Mouse (Mus musculus): ENCODE measurements around the gene Srsf3. TPM values are rescaled to one million over a fixed set of nuclear protein-coding genes. Genes with fewer than 3 reads are reported as not detected.
"Not testable (repeated sequence)": the region's sequence is repeated elsewhere in the genome, so short reads cannot be mapped to it uniquely, and the experiment has no call there.

The Srsf3 gene
- polyA plus RNA-seq, 1 experiment from 2014 or later = 518 TPM

DNA sequence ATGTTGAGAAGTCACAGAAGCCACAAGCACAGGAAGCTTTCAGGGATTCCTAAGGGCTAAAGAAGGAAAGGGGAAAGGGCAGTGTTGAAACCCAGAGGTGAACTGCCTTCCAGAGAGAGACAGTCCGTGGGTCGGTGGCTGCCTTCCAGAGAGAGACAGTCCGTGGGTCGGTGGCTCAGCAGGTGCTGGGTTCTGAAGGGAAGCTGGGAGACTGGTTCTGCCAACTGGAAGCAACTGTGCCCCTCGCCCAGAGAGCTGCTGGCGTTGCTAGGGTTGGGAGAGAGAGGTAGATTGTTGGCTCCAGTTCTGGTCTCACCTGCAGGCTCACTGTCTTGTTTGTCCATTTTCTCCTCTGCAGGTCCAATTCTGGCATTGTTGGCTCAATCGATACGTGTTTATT is 26.1 kb downstream of the Srsf3 start:
- H3K4me1 ChIP-seq = peaks cover 26% of the 10 kb centered on the region
- no peaks in the 10 kb centered on the region for H3K9me3 ChIP-seq
- no peak overlapping the region for H3K27ac ChIP-seq
- 66% methylated on average over 8 of the region's 8 CpGs for WGBS
- no peaks in the 10 kb centered on the region for H3K36me3 ChIP-seq
- no peak overlapping the region for H3K4me2 ChIP-seq
- no peak overlapping the region for H3K9ac ChIP-seq
- ATAC-seq (ENCODE audit: insufficient read depth, low FRiP score, low read depth) = no peak
- H3K4me3 ChIP-seq (replicated peaks) = no peak overlapping the region
- H3K27me3 ChIP-seq (replicated peaks) = no peaks in the 10 kb centered on the region

DNA sequence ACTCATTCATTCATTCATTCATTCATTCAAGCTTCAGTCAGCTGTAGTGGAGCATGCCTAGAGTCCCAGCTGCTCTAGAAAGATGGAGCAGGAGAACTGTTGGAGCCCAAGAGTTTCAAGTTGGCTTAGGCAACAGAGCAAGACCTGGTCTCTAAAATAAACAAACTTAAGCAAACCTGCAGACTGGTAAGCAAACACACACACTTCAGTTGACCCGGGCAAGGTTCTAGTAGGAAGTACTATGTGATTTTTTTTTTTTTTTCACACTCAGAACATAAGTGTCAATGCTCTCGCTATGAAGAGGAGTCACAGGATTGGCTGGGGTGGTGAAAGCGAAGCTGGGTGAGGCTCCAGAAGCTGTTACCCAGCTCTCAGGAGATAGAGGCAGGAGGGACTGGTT is 27.2 kb downstream of the Srsf3 start:
- H3K4me2 ChIP-seq = no peak overlapping the region
- 0 out of 2 replicates have a peak, but pooled peaks have one; percentile 15 for ATAC-seq (ENCODE audit: insufficient read depth, low FRiP score, low read depth)
- no peaks in the 10 kb centered on the region for H3K27me3 ChIP-seq (replicated peaks)
- H3K36me3 ChIP-seq = no peaks in the 10 kb centered on the region
- H3K4me1 ChIP-seq = peaks cover 20% of the 10 kb centered on the region
- no peak overlapping the region for H3K4me3 ChIP-seq (replicated peaks)
- 52% methylated on average over 3 of the region's 3 CpGs for WGBS
- H3K27ac ChIP-seq = no peak overlapping the region
- no peaks in the 10 kb centered on the region for H3K9me3 ChIP-seq
- H3K9ac ChIP-seq = no peak overlapping the region

DNA sequence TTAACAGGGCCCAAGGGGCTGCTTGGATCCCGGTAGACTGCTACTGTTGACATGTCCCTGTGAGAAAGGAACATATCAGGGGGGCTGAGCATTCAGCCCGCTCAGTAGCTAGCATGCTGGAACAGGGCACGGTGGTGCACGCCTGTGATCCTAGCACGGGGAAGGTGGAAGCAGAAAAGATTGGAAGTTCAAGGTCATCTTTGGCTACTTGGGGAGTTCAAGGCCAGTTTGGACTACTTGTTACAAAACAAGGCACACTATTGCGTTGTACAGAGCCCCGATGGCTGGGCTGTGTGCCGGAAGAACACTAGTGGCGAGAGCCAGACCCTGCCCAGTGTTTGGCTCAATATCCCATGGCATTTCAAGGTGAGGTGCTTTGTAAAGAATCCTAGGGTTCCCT is 28.5 kb downstream of the Srsf3 start:
- Histone ChIP-seq H3K9me3 (no peaks in the 10 kb centered on the region), H3K27me3 (replicated peaks) (no peaks in the 10 kb centered on the region), H3K36me3 (no peaks in the 10 kb centered on the region), H3K27ac (no peak overlapping the region), H3K9ac (no peak overlapping the region), H3K4me1 (peaks cover 20% of the 10 kb centered on the region), H3K4me3 (replicated peaks) (no peak overlapping the region), H3K4me2 (no peak overlapping the region)
- 81% methylated on average over 9 of the region's 9 CpGs for WGBS
- no peak for ATAC-seq (ENCODE audit: insufficient read depth, low FRiP score, low read depth)

DNA sequence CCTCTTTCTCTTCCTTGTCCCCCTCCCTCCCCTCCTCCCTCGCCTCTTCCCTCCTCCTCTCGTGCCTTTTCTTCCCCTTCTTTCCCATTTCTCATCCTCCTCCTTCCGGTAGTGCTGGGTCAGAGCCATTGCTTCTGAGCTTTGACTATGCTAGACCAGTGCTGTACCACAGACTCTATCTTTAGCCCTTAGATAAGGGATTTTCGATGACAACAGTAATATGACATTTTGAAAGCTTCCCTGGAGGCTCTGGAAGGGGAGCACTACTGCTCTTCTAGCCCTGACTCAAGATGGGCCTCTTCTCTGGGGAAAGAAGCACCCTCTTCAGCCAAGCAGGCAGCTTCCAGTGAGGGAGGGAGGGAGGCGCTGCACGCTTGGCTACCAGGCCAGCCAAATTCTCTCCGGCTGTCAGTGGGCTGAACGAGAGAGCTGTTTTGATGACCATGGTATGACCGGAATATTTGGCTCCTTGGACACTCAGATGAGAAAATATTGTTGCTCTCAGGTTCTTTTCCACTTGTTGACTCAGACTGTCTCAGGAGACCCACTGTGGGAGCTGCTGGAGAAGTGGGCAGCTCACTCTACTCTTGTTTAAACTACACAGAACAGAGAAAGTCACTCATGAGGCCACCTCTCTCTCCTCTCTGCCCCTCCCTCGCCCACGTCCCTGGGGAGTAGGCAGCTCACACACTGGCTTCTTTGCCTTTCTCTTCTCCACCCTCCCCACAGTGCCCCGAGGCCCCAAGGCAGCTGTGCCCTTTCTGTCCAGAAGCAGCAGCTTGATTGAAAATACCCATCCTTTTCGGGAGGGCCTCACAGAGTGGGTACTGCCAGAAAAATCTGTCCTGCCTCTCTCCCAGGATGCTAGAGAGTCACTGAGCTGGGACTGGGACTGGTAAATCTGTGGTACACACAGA is 29.9 kb downstream of the Srsf3 start:
- Histone ChIP-seq H3K4me1 (peaks cover 10% of the 10 kb centered on the region; the same call in 1 of the 2 replicates), H3K27me3 (replicated peaks) (no peaks in the 10 kb centered on the region), H3K9me3 (no peaks in the 10 kb centered on the region), H3K27ac (no peak overlapping the region; the same call in 1 of the 2 replicates), H3K9ac (no peak overlapping the region), H3K36me3 (no peaks in the 10 kb centered on the region), H3K4me2 (no peak overlapping the region), H3K4me3 (replicated peaks) (no peak overlapping the region)
- 50% methylated on average over 13 of the region's 13 CpGs for whole genome bisulfite sequencing
- ATAC-seq (ENCODE audit: insufficient read depth, low FRiP score, low read depth) = no peak

DNA sequence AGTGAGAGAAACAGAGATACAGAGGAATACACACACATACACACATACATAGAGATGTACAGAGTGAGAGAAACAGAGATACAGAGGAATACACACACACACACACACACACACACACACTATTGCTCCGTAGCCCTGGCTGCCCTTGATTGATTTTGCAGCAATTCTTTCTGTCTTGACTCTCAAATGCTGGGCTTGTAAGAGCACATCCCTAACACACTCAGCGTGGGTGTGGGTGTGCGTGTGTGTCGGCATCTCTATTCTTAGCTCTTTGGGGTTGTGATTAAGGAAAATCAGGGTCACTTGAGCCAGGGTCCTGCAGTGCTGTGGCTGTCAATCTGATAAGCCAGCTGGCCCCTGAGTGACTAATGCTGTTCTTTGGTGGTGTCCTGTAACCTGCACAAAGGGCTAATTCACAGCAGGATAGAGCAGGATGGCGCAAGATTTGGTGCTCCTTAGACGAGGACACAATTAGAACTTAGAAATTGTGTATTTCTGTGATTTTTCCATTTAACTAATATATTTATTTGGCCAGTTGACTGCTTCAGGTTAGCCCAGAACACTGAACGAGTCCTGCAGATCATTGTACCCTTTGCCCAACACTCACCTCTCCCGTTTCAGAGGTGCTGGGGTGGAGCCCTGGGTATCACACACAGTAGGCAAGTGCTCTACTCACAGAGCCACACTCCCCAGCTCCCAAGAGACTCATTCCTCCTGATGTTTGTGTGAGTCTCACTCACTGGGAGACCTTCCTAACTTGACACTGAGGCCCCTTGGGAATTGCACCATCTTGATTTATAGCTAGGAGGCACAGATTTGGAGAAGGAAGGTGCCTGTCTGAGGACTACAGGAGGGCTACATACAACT is 30.9 kb downstream of the Srsf3 start:
- ATAC-seq (ENCODE audit: insufficient read depth, low FRiP score, low read depth) = no peak
- no peak overlapping the region for H3K4me2 ChIP-seq
- no peak overlapping the region for H3K27ac ChIP-seq
- no peaks in the 10 kb centered on the region for H3K27me3 ChIP-seq (replicated peaks)
- no peak overlapping the region for H3K9ac ChIP-seq
- H3K9me3 ChIP-seq = no peaks in the 10 kb centered on the region
- H3K36me3 ChIP-seq = no peaks in the 10 kb centered on the region
- H3K4me1 ChIP-seq = peaks cover 10% of the 10 kb centered on the region; the same call in 1 of the 2 replicates
- 62% methylated on average over 8 of the region's 8 CpGs for WGBS
- H3K4me3 ChIP-seq (replicated peaks) = no peak overlapping the region

DNA sequence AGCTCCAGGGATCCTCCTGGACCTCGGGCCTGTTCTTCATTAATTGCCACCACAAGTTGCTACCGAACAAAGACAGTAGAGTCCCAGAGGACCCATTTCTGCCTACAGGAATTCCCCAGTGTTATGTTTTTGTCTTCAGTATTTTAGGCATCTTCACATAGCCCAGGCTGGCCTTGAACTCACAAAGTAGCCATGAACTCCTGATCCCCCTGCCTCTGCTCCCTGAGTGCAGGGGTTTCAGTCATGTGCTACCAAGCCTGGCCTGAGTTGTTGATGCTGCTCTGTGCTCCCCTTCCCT is 31.5 kb downstream of the Srsf3 start:
- no peak overlapping the region for H3K27ac ChIP-seq

DNA sequence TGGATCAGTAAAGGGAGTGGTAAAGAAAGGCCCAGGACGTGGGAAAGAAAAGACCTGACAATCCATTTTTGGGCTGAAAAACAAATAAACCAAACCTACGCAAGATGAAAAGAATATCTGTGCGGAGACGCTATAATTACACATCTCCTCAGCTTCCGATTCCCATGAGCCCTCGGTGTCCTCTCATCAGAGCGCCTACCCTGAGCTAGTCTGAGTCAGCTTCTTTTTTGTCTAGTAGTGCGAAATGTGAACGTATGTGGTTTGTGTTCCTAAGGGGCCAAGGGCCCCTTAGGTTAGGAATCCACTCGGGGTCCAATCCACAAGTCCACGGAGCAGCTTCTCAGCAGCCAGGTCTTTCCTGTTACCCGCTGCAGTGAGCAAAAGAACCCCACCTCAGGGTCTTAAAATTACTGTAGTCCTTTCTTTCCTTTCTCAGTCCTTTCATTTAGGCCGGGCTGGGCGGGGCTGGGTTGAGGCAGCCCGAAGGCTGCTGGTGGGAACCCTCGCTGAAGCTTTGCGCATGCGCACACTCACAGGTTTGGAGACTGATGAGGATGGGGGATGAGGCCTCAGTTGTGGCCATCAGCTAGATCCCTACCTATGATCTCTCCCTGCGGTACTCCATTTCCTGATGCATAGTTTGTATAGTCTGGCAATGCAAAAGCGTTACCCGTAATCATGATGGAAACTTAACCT is 33.0 kb downstream of the Srsf3 start:
- H3K4me3 ChIP-seq (replicated peaks) = no peak overlapping the region
- H3K9ac ChIP-seq = no peak overlapping the region
- H3K27me3 ChIP-seq (replicated peaks) = no peaks in the 10 kb centered on the region
- 79% methylated on average over 21 of the region's 21 CpGs for WGBS
- H3K36me3 ChIP-seq = no peaks in the 10 kb centered on the region
- no peak for ATAC-seq (ENCODE audit: insufficient read depth, low FRiP score, low read depth)
- no peak overlapping the region for H3K27ac ChIP-seq
- peaks cover 10% of the 10 kb centered on the region; the same call in 1 of the 2 replicates for H3K4me1 ChIP-seq
- no peak overlapping the region for H3K4me2 ChIP-seq
- no peaks in the 10 kb centered on the region for H3K9me3 ChIP-seq

More for the DNA sequence above, 31.5 kb downstream of the Srsf3 start:
- no peaks in the 10 kb centered on the region for H3K36me3 ChIP-seq
- H3K27me3 ChIP-seq (replicated peaks) = no peaks in the 10 kb centered on the region
- no peak overlapping the region for H3K4me3 ChIP-seq (replicated peaks)
- H3K4me2 ChIP-seq = no peak overlapping the region
- H3K4me1 ChIP-seq = peaks cover 10% of the 10 kb centered on the region; the same call in 1 of the 2 replicates
- 65% methylated on average over 2 of the region's 2 CpGs for WGBS
- no peak overlapping the region for H3K9ac ChIP-seq
- ATAC-seq (ENCODE audit: insufficient read depth, low FRiP score, low read depth) = no peak
- no peaks in the 10 kb centered on the region for H3K9me3 ChIP-seq

DNA sequence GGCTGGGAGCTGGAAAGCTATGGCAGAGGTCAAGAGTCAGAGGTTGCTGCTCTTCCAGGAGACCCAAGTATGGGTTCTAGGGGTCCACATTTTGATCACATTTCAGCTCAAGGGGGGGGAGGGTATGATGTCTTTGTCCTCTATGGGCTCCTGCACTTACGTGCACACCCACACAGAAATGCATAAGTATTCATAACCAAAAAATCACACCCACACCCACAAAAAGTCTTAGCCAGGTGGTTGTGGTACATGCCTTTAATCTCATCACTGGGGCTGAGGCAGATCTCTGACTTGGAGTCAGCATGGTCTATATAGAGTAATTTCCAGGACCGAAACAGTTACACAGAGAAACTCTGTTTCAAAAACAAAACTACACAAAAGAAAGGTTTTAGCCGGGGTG is 33.5 kb downstream of the Srsf3 start:
- no peak for ATAC-seq (ENCODE audit: insufficient read depth, low FRiP score, low read depth)
- Histone ChIP-seq H3K9me3 (no peaks in the 10 kb centered on the region), H3K9ac (no peak overlapping the region), H3K4me2 (no peak overlapping the region), H3K27me3 (replicated peaks) (no peaks in the 10 kb centered on the region), H3K4me1 (peaks cover 10% of the 10 kb centered on the region; the same call in 1 of the 2 replicates), H3K27ac (no peak overlapping the region), H3K36me3 (no peaks in the 10 kb centered on the region), H3K4me3 (replicated peaks) (no peak overlapping the region)
- 92% methylated on average over 3 of the region's 3 CpGs for WGBS

DNA sequence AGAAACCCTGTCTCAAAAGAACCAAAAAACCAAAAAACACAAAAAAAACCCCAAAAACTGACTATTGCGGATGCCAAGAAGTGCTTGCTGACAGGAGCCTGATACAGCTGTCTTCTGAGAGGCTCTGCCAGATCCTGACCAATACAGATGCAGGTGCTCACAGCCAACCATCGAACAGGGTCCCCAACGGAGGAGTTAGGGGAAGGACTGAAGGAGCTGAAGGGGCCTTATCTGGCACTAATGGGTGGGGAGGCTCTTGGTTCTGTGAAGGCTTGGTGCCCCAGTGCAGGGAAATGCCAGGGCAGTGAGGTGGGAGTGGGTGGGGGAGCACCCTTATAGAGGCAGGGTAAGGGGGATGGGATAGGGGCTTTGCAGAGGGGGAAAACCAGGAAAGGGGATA is 35.0 kb downstream of the Srsf3 start:
- not testable (repeated sequence) for H3K9ac ChIP-seq; H3K4me3 ChIP-seq (replicated peaks); H3K27ac ChIP-seq; ATAC-seq (ENCODE audit: insufficient read depth, low FRiP score, low read depth); H3K9me3 ChIP-seq; H3K27me3 ChIP-seq (replicated peaks); H3K36me3 ChIP-seq; H3K4me2 ChIP-seq; H3K4me1 ChIP-seq
- WGBS = 66% methylated on average over 3 of the region's 3 CpGs

DNA sequence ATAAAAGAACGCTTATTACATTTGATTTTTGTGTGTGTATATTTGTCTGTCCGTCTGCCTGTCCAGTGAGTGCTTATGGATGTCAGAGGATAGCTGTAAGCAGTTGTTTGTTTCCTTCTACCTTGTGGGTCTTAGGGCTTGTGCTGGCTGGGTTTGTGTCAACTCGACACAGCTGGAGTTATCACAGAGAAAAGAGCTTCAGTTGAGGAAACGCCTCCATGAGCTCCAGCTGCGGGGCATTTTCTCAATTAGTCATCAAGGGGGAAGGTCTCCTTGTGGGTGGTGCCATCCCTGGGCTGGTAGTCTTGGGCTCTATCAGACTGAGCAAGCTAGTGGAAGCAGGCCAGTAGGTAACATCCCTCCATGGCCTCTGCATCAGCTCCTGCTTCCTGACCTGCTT is 35.4 kb downstream of the Srsf3 start:
- ATAC-seq (ENCODE audit: insufficient read depth, low FRiP score, low read depth) = no peak
- WGBS = 61% methylated on average over 5 of the region's 5 CpGs
- Histone ChIP-seq H3K9me3 (no peaks in the 10 kb centered on the region), H3K4me3 (replicated peaks) (no peak overlapping the region), H3K27ac (no peak overlapping the region), H3K27me3 (replicated peaks) (no peaks in the 10 kb centered on the region), H3K4me1 (peaks cover 8% of the 10 kb centered on the region; the same call in 1 of the 2 replicates), H3K9ac (no peak overlapping the region), H3K4me2 (no peak overlapping the region), H3K36me3 (no peaks in the 10 kb centered on the region)

DNA sequence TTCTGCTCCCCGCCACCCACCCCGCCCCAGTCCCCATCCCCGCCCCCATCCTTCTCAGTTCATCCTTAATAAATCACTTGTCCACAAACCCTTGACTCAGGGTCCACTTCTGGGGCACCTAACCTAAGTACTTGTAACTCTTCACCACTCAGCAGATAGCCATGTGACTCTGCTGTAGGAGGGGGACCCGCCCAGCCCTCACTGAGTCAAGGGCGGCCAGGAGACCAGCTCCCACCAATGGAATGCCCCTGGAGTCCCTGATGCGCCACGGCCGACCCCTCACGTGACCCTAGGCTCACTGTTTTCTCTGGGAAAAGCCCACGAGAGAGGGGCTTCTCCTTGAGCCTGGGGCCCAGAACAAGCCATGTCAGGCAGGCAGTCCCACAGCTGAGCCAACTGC is 36.6 kb downstream of the Srsf3 start:
- Histone ChIP-seq H3K4me2 (no peak overlapping the region), H3K4me1 (peaks cover 12% of the 10 kb centered on the region; the same call in 1 of the 2 replicates), H3K9me3 (no peaks in the 10 kb centered on the region), H3K27me3 (replicated peaks) (no peaks in the 10 kb centered on the region), H3K27ac (no peak overlapping the region), H3K9ac (no peak overlapping the region), H3K4me3 (replicated peaks) (no peak overlapping the region), H3K36me3 (no peaks in the 10 kb centered on the region)
- 66% methylated on average over 10 of the region's 10 CpGs for WGBS
- ATAC-seq (ENCODE audit: insufficient read depth, low FRiP score, low read depth) = no peak

Data from stomach, embryonic 15.5 days (tissue).